Mouse (Mus musculus) ES-Bruce4 (cell line): ENCODE measurements around the gene Psmb7.

Experiments
- CTCF ChIP-seq: IDR thresholded peaks from one replicate; pipeline ENCODE4 v1.8.1; 2011; ENCODE audit warnings: low read depth, low read length
- EP300 ChIP-seq: IDR thresholded peaks from 2 replicates; pipeline ENCODE4 v1.6.1; 2011; ENCODE audit warnings: low read depth, low read length; ENCODE audit not compliant: insufficient read depth
- POLR2A ChIP-seq: IDR thresholded peaks from one replicate; pipeline ENCODE4 v1.8.1; 2011; ENCODE audit warnings: low read length; ENCODE audit not compliant: insufficient read depth

DNA sequence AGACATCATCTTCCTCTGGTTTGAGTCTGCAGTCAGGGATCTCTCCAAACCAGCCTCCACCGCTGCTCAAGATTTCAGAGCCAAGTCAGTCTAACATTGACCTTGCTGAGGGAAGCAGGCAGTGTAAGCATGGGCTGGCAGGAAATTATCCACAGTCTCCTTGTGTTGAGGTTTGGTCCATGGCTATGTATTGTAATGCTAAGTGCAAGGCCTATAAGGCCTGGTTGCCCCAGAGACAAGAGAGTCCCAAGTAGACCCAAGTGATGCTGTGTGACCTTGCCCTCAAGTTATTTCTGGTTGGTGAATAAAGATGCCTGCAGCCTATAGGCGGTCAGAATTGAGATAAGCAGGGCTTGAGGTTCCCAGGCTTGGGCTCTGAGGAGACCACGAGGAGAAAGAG is 87.2 kb downstream of the Psmb7 start:
- no peak for TF ChIP-seq CTCF
- TF ChIP-seq POLR2A = no peak
- no peak for TF ChIP-seq EP300
